Mouse (Mus musculus) frontal cortex, adult 2 months (tissue): ENCODE measurements around the gene Lypd8. TPM values are rescaled to one million over a fixed set of nuclear protein-coding genes. Genes with fewer than 3 reads are reported as not detected.
"Not testable (repeated sequence)": the region's sequence is repeated elsewhere in the genome, so short reads cannot be mapped to it uniquely, and the experiment has no call there.

Experiments used
- DNase-seq, 2 experiments: peaks; one replicate each; pipeline ENCODE4 v3.0.0; 2022; ENCODE audit warnings: low spot score in 1 of 2; ENCODE audit errors: extremely low spot score in 1 of 2
- polyA plus RNA-seq: library from polyadenylated mRNA; depleted of rRNA; stranded (reverse); fragments of >200 nt; gene quantifications from 2 replicates; pipeline ENCODE4 v1.2.3, GENCODE M21; 2012; rRNA removed

The Lypd8 gene
- 0.16 and 0.25 TPM in 2 replicates for polyA plus RNA-seq

- DNase-seq: no peak
Measured at GRCm38 (mm10) chr11:58378763-58379278, at the start of gene Lypd8. Lypd8 (plus strand) TSS chr11:58379043.

GRCm38 (mm10) chr11:58329906-58330275 is 49.0 kb upstream of the Lypd8 start:
- no peak for DNase-seq

DNA sequence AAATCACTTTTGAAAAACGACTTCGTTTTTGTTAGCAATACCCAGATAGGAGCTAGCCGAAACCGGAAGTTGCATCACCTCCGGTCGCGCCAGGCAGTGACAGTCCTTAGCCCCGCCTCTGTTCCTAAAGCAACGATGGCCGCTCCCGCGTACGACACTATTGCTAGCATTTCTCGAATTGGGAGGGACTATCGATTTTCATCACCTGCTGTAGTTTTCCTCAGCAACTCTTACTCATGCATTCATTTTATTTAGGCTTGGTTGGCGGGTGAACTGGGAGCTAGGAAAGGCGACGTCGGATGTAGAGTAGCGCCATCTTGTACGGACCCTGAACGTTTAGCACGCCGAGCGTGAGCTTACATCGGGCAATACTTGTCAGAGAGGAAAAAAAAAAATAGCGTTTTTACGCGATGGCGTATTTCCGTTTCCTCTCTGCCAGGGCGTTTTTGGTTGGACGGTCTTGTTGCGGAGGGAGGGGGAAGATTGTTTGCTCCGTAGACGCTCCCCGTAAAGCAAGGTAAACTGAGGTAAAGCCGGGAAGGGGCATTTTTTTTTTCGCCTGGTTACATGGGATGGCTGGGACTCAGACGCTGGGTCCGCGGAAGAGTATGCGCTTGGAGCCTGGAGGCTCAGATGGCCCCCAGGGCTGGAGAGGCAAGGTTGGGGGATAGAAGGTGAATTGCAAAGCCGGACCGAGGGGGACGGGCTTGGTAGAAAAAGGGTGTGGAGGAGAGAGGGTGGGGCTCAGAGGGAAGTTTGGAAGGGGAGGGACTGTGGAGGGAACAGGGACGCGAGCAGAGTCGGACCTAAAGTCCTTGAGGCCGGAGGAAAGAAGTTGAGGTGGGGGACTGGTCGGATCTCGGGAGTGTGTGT is 48.3 kb upstream of the Lypd8 start, which contains the start of the genes Zfp672 and Sh3bp5l:
Gene Zfp672 (minus strand): TSS at position 64 of the 873 bp plus-strand sequence.
Gene Sh3bp5l (plus strand): TSS at position 449 of the 873 bp plus-strand sequence.
- peak; percentile 92 to 96 for DNase-seq

DNA sequence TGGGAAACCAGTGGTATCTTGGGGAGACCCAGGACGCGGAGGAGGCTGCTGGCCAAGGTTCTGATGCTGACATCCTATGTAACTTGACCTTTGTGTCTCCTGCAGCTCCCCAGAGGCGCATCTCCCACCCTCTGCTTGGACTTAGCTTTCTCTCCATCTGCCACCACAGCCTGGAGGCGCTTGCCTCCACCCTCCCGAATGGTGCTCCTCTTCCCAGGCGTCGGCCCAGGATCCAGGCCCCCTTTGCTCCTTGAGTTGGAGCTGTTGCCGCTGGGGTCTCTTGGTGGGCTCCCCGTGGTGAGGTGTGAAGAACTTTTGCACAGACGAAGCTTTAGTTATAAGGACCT is 47.7 kb upstream of the Lypd8 start:
- no peak for DNase-seq

DNA sequence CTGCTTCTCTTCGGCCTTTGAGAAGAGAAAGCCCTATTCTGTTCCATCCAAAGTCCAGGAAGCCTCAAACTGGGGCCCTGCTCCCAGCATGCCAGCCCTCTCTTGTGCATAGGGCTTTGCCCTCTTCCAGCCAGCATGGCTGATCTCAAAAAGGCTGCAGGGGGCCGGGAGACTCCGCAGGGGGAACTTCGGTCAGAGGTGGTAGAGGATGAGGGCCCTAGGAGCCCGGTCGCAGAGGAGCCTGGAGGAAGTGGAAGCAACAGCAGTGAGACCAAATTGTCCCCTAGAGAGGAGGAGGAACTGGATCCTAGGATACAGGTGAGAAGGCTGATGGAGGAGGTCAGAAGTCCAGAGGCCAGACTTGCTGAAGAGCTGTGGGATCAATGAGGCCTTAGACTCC is 47.3 kb upstream of the Lypd8 start:
- DNase-seq: no peak

- no peak for DNase-seq
Measured at GRCm38 (mm10) chr11:58334746-58335145, 44.1 kb upstream of the Lypd8 start.

GRCm38 (mm10) chr11:58346745-58347144 is 32.1 kb upstream of the Lypd8 start:
- DNase-seq: no peak

GRCm38 (mm10) chr11:58350628-58351027 is 28.2 kb upstream of the Lypd8 start:
- no peak for DNase-seq

GRCm38 (mm10) chr11:58351179-58351578 is 27.7 kb upstream of the Lypd8 start:
- no peak for DNase-seq

DNA sequence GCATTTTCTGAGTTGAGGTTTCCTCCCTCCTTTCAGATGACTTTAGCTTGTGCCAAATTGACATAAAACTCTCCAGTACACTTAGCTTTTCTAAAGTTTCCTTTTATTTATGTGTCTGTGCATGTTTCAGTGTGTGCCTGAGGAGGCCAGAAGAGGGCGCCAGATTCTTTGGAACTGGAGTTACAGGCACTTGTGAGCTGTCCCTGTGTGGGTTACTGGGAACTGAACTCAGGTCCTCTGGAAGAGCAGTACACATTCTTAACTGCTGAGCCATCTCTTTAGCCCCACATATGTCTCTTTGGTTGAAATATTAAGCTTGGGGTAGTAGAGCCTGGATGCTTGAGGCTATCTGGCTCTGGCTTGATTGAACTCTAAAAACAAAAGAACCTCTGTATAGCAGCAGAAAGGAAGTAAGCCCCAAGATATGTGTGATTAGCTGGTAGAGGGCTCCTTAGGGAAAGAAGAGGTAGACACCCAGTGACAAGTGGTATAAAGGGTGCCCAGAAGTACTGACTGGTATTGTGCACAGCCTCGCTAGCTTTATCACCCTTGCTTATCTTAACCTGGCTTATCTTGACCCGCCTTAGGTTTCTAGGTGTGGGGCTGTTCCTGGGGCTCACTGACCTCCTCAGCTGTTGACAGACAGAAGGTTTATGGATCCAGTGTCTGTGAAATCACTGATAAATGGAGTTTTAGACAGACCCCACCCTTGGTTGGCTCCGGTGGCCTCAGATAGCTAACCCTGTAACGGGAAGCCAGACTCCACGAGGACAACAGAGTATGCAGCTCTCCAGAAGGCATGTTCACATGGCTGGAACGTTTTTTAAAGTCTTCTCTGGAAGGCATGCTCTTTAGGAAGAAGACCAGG is 25.9 kb upstream of the Lypd8 start:
- DNase-seq: no peak

- no peak for DNase-seq
Measured at GRCm38 (mm10) chr11:58353709-58354108, 25.1 kb upstream of the Lypd8 start.

- DNase-seq: peak; percentile 41 to 69
Measured at GRCm38 (mm10) chr11:58354476-58354875, 24.4 kb upstream of the Lypd8 start.

DNA sequence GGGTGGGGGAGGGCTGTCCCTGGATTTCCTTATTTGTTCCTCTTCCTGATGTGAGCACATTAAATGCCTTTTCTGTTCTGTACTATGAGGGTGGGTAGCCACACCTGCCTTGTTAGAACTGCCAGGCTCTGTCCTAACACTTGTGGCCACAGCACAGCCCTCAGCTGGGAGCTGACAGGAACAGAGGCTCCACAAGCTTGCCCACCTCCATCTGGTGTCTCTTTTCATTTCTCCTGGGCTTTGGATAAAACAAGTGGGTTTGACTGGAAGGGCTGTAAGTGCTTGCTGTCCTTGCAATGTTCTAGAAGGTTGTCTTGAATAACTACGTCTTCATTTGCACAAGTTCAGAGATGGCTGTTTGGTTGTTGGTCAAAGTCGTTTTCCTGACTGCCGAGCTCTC is 23.9 kb upstream of the Lypd8 start:
- peak; percentile 36 to 50 for DNase-seq

DNA sequence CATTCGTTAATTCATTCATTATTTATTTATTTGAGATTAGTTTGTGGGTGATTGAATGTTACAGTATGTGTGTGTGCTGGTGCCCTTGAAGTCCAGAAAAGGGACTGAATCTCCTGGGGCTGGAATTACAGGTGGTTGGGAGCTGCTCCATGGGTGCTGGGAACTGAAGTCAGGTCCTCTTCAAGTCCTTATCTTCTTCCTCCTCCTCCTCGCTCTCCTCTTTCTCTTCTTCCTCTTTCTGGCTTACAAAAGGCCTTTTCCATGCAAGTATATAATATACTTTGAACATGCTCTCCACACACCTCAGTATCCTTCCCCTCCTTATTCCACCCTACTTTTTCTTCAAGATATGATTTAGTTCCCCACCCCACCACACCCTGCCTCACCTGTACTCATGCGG is 21.8 kb upstream of the Lypd8 start:
- DNase-seq: no peak

GRCm38 (mm10) chr11:58357844-58358534 is 20.9 kb upstream of the Lypd8 start:
- DNase-seq: no peak

- DNase-seq: not testable (repeated sequence)
Measured at GRCm38 (mm10) chr11:58362562-58362961, 16.3 kb upstream of the Lypd8 start.

GRCm38 (mm10) chr11:58364454-58364853 is 14.4 kb upstream of the Lypd8 start:
- no peak for DNase-seq

- DNase-seq: not testable (repeated sequence)
Measured at GRCm38 (mm10) chr11:58366191-58366590, 12.7 kb upstream of the Lypd8 start.

- no peak for DNase-seq
Measured at GRCm38 (mm10) chr11:58377273-58377672, 1.6 kb upstream of the Lypd8 start.

DNA sequence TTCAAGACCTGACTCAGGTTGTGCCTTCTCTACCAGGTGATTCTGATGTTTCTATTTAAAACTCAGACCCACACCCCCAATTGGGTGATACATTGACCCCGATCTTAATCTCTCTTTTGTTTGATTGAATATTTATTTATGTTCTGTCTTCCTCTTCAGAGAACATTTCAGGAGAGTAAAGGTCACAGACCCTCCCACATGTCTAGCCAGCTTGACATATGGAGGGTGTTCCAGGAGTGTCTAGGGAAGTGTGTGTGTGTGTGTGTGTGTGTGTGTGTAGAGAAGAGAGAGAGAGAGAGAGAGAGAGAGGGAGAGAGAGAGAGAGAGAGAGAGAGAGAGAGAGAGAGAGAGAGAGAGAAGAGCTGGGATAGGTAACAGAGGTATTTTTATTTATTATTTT is 1.2 kb upstream of the Lypd8 start:
- DNase-seq: no peak

- no peak for DNase-seq
Measured at GRCm38 (mm10) chr11:58379516-58379915, 673 bp downstream of the Lypd8 start.
